Mouse (Mus musculus): Measurements from ENCODE around the gene Ets1. TPM values are rescaled to one million over a fixed set of nuclear protein-coding genes. Genes with fewer than 3 reads are reported as not detected.
A peak's percentile ranks its signal among the peaks of the same experiment; 100 is the strongest.

Gene Ets1
- total RNA-seq, 2 experiments from 2014 or later: 19.0 to 20.1 TPM

GRCm38 (mm10) chr9:32688351-32688750, 52.3 kb downstream of the Ets1 start:
- DNase-seq (ENCODE audit: low spot score in 2 of 2): no peak
- intact Hi-C loops (cut with DNase I): no loop called here

GRCm38 (mm10) chr9:32691151-32691925, 55.3 kb downstream of the Ets1 start:
- DNase-seq (ENCODE audit: low spot score in 2 of 2): no peak
- intact Hi-C loops (cut with DNase I): loop anchor here (10.0 kb wide), 2 partner anchors 97 to 253 kb away; no protein-coding TSS in a partner anchor

GRCm38 (mm10) chr9:32692944-32693343, 56.9 kb downstream of the Ets1 start:
- no peak for DNase-seq (ENCODE audit: low spot score in 2 of 2)
- intact Hi-C loops (cut with DNase I): loop anchor here (10.0 kb wide), 2 partner anchors 98 to 252 kb away; no protein-coding TSS in a partner anchor

- no peak for DNase-seq (ENCODE audit: low spot score in 2 of 2)
- intact Hi-C loops (cut with DNase I): loop anchor here (10.0 kb wide), 2 partner anchors 99 to 251 kb away; no protein-coding TSS in a partner anchor
Measured at GRCm38 (mm10) chr9:32693411-32693810, 57.4 kb downstream of the Ets1 start.

GRCm38 (mm10) chr9:32694111-32694824, 58.2 kb downstream of the Ets1 start:
- DNase-seq (ENCODE audit: low spot score in 2 of 2): no peak
- intact Hi-C loops (cut with DNase I): loop anchor here (10.0 kb wide), 2 partner anchors 99 to 251 kb away; no protein-coding TSS in a partner anchor

GRCm38 (mm10) chr9:32694916-32695490, 59.0 kb downstream of the Ets1 start:
- intact Hi-C loops (cut with DNase I): loop anchor here (10.0 kb wide), 2 partner anchors 100 to 250 kb away; no protein-coding TSS in a partner anchor
- DNase-seq (ENCODE audit: low spot score in 2 of 2): no peak

- DNase-seq (ENCODE audit: low spot score in 2 of 2): peak; percentile 80 to 92
- intact Hi-C loops (cut with DNase I): loop anchor here (1.0 to 10.0 kb wide), 3 partner anchors 101 to 385 kb away; no protein-coding TSS in a partner anchor
Measured at GRCm38 (mm10) chr9:32695492-32696190, 59.6 kb downstream of the Ets1 start.

- intact Hi-C loops (cut with DNase I): loop anchor here (1.0 to 10.0 kb wide), 3 partner anchors 101 to 384 kb away; no protein-coding TSS in a partner anchor
- DNase-seq (ENCODE audit: low spot score in 2 of 2): no peak
Measured at GRCm38 (mm10) chr9:32696259-32696658, 60.2 kb downstream of the Ets1 start.

- intact Hi-C loops (cut with DNase I): loop anchor here (1.0 to 10.0 kb wide), 3 partner anchors 102 to 384 kb away; no protein-coding TSS in a partner anchor
- DNase-seq (ENCODE audit: low spot score in 2 of 2): peak; percentile 25 to 44
Measured at GRCm38 (mm10) chr9:32696717-32697116, 60.7 kb downstream of the Ets1 start.

GRCm38 (mm10) chr9:32697291-32698110, 61.5 kb downstream of the Ets1 start:
- intact Hi-C loops (cut with DNase I): loop anchor here (10.0 kb wide), 2 partner anchors 103 to 247 kb away; no protein-coding TSS in a partner anchor
- no peak for DNase-seq (ENCODE audit: low spot score in 2 of 2)

GRCm38 (mm10) chr9:32698766-32699165, 62.7 kb downstream of the Ets1 start:
- intact Hi-C loops (cut with DNase I): loop anchor here (10.0 kb wide), 2 partner anchors 104 to 246 kb away; no protein-coding TSS in a partner anchor
- DNase-seq (ENCODE audit: low spot score in 2 of 2): no peak

- intact Hi-C loops (cut with DNase I): loop anchor here (10.0 kb wide), 2 partner anchors 105 to 245 kb away; no protein-coding TSS in a partner anchor
- DNase-seq (ENCODE audit: low spot score in 2 of 2): no peak
Measured at GRCm38 (mm10) chr9:32699391-32699841, 63.4 kb downstream of the Ets1 start.

GRCm38 (mm10) chr9:32700091-32700905, 64.3 kb downstream of the Ets1 start:
- intact Hi-C loops (cut with DNase I): no loop called here
- no peak for DNase-seq (ENCODE audit: low spot score in 2 of 2)

GRCm38 (mm10) chr9:32701126-32701997, 65.3 kb downstream of the Ets1 start:
- no peak for DNase-seq (ENCODE audit: low spot score in 2 of 2)
- intact Hi-C loops (cut with DNase I): no loop called here

- intact Hi-C loops (cut with DNase I): no loop called here
- no peak for DNase-seq (ENCODE audit: low spot score in 2 of 2)
Measured at GRCm38 (mm10) chr9:32701998-32702305, 65.9 kb downstream of the Ets1 start.

GRCm38 (mm10) chr9:32702836-32703395, 66.9 kb downstream of the Ets1 start:
- DNase-seq (ENCODE audit: low spot score in 2 of 2): no peak
- intact Hi-C loops (cut with DNase I): no loop called here
